Mouse (Mus musculus) cerebellum, adult 11-12 months (tissue): ENCODE results near the gene Gm3625.
A peak's percentile ranks its signal among the peaks of the same experiment; 100 is the strongest.

ENCODE experiments used
- DNase-seq: peaks from one replicate; pipeline ENCODE4 v3.0.0; 2022

The Gm3625 gene

DNA sequence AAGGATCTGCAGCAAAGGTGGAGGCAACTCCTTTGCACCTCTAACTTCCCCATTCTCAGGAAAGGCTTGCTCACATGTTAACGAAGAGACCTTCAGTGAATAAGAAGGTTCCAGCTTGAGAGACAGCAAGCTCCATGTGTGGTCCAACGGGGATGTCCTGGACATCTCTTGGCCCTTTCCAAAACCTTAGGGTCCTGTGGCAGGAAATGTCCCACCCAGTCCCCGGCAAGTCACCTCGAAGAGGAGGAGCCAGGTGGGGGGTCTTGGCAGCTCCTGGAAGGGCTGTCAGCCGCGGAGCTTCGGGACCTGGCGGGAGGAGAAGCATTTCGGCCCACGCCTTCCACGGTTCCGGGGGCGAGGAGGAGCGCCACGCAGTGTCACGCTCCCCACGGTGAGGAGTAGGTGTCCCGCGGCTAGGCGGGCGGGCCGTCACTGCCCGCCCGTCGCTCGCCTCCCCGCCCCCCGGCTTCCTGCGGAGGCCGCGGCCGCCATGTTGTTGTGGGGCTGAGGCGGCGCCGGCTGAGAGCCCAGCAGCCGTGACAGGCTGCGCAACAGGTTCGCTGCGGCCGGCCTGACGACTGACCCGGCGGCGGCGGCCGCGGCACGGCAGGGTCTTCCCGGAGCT, at the start of gene Gm3625, which contains the start of gene Itsn2:
Gene Gm3625 (minus strand): TSS at position 387 of the 625 bp plus-strand sequence.
Gene Itsn2 (plus strand): TSS at position 98 of the 625 bp plus-strand sequence.
- peak; percentile 70 for DNase-seq

DNA sequence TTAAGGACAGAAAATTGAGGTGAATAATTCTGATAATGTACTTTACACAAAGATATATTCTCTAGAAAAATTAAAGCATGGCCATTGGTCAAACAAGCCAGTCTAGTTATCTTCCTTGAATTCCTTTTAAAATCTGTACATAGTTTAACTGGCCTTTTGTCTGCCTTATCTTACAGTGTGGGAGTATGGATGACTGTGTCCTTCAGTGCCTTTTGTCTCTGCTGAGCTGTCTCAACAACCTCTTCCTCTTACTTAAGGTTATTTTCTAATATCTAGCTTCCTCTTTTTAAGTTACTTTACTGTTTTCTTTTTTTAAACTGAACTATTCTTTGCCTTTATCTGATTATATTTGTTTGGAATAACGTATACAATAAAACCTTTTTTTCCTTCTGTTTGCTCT, 48.0 kb upstream of the Gm3625 start:
- DNase-seq: no peak

DNA sequence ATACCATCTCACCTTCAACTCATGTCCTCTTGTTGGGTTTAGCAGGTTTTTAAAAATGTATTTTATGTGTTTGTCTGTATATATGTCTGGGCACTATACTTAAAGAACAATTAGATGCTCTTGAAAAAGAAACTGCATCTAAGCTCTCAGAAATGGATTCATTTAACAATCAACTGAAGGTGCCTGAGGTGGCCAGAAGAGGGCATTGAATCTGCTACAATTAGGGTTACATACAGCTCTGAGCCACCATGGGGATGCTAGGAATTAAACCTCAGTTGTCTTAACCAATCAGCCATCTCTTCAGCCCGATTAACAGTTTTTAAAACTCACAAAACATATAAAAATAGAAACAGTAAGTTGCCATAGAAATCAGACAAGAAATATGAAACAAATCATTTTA, 45.7 kb upstream of the Gm3625 start:
- no peak for DNase-seq

DNA sequence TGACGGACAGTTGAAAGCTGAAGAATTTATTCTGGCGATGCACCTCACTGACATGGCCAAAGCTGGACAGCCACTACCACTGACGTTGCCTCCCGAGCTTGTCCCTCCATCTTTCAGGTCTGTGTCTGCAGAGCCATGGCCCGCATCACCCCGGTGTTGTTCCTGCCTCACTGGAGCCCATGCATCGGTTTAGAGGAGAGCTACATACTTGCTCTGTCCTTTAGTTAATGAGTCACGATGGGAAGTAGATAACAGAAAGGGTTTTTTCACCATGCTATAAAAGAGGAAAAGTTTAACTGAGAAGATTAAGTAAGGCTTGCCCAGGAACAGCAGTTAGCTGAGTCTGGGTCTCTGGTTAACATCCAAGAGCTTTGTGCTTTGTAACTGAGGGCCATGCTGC, 40.2 kb upstream of the Gm3625 start:
- no peak for DNase-seq

DNA sequence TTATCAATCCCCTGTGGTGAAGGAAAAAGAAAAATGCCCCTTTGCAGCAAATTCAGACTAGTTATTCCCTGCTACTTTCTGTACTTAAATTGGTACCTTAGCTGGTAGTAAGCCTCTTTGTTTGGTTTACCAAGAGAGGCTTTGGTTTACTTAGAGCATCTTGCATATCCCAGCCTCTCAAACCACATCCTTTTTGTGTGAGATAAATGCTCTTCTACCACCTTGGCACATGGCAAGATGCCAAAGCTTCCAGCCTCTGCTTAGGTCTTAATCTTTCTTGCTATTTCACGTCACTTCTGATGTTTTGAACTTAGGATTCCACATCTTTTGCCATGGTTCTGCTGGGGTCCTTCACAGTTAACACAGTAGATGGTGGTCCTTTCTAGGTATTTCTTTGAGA, 31.5 kb upstream of the Gm3625 start:
- no peak for DNase-seq

DNA sequence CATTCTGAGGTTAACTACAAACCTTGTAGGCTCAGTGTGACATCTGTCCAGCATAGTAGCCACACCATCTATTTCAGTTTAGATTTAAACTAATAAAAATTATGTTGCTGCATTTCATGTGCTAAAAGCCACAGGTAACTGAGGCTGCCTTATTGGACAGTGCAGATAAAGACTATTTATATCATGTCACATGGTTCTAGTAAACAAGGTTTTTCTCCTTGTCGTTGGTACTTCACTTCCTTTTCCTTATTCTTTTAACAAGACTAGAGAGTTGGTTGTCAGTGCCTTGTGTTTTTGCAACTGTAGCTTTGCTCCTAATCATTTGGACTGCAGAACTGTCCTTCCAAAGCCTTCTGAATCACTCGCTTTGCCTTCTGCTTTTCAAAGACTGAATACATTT, 22.0 kb upstream of the Gm3625 start:
- DNase-seq: no peak

DNA sequence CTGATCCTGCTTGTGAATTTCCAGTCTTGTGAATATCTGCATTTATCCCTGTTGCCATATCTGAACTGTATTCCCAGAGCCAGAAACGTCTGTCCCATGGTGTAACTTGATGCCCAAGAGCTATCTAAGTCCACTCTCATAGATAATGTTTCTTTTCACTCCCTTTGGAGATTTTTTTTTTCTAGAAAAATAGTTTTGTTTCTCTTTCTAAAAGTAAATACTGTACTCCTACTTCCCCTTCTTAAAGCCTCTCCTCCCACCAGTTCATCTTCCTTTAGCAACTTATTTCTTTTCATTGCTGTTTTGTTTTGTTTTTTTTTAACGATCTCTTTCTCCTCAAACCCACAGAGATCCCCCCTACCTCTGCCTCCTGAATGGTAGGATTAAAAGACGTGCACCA, 13.9 kb upstream of the Gm3625 start:
- no peak for DNase-seq

DNA sequence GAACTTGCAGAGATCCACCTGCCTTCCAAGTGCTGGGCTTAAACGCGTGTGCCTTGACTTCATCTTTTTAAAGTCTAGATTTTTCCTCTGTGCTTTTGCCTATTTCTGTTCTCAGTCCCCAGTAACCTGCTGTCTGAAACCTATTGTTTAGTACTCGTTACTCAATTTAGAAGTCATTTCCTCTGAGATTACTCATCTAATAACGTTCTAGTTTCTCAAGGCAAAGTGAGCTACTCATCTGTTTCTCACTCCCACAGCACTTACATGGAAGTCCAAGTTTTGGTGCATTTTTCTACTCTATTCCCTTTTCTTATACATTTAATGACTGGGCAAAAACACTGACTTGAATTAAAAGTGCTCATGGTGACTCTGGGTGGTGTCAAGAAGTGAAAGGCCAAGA, 7.0 kb upstream of the Gm3625 start:
- DNase-seq: no peak

DNA sequence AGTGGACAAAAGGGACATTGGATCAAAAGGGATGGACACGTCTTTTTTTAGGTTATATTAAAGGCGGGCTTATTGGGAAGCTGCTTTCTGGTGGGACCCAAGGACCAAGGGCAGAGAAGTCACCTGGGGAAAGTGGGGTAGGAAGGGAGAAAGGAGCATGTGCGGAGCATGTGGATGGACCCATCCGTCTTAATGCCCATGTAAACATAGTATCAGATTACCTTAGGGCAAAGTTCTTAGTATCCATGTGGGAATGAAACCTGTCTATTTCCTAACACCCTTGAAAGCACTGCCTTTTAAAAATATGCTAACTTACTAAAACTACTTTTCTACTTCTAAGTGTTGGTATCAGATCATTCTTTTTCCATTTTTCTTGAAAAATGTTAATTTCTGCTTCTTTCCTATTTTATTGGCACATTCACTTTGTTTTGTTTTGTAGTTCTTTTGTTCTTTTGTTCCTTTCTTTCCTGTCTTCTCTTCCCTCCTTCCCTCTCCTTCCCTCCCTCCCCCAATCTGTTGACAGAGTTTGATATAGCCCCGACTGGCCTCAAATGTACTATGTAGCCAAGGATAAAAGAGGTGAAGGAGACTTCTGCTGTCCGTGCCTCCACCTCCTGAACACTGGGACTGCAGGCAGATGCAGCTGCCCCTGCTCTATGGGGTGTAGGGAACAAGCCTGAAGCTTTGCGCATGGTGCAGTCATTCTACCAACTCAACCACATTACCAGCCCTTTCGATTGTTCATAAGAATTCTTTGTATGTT, 6.1 kb upstream of the Gm3625 start:
- no peak for DNase-seq

DNA sequence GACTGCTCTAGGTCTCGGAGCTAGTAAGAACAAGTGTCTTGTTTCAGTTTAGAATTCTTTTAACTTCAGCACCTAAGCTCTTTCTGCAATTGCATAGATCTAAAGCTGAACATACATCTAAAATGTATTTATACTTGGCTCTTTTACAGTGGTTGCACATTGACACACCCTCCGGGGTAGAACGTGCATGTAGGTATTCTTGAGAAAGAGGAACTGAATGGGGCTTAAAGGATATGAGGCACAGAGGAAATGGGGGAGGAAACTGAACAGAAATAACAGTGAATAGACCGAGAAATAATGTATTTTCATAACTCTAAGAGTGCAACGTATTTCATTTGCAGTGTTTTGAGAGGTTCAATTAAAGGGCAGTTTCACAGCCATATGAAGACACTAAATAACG, 2.3 kb upstream of the Gm3625 start:
- no peak for DNase-seq

DNA sequence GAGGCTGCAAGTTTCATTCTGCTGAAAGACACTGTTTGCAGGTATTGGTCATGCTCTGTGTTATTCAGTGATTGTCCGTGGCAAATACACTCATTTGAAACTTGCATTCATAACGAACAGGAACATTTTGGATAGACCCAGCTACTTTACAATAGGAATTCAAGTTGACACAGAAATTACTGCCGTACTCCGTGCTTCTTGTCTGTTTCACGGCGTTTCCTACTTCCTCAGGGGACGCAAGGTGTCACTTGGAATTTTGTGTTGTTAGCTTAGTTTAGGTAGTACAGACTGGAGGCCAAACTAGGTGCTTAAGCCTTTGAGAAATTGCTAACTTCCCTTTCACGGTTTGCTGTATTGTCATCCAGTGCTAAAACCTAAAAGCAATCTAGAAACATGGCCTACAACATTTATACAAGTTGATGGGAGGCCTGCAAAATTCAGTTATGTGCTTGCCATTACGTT, 1.2 kb upstream of the Gm3625 start:
- DNase-seq: no peak

DNA sequence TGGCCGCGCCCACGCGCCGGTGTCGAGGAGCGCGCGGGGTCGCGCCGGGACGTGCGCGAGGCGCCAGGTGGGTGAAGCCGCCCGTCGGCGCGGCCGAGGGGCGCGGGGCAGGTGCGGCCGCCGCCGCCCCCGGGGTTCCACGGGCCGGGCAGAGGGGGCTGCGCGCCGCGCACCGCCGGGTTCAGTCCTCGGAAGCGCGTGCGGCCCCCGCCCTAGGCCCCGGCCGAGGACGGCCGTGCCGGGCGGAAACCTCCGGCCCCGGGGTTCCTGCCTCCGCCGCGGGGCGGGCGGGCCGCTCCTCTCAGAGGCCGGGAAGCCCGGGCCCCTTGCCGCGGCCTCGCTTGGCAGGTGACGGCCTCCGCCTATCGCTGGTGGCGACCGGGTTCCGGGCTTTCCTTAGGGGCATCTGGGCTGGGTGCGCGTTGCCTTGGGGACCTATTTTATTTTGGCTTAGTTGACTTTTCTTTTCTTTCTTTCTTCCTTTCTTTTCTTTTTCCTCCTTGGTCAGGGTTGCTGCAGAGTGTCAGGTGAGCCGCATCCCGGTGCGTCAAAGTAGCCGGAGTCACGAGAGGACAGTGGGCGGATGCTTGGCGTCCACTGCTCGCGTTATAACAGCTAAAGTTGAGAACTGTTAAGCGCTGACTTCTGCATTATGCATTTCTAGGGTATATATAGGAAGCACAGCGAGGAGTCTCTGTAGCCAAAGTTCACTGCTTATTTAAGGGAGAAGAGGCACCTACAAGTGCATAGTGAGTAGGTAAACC, 621 bp upstream of the Gm3625 start:
- DNase-seq: peak; percentile 32

DNA sequence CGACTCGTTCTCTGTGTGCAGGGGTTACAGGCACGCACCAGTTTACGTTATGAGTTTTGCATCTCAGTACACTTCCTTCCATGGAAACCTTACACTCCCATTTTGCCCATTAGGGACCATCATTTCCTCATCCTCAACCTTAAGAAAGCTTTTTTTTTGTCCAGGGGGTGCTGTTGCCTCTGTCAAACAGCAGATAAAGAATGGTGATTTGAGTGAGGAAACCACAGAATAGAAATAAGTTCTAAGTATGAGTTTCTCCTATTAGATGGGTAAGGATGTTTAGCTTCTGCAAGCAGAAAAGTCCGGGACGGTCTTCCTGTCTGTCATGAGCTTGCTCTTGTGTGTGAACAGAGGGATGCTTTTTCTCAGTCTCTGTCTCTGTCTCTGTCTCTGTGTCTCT, 702 bp downstream of the Gm3625 start:
- no peak for DNase-seq

DNA sequence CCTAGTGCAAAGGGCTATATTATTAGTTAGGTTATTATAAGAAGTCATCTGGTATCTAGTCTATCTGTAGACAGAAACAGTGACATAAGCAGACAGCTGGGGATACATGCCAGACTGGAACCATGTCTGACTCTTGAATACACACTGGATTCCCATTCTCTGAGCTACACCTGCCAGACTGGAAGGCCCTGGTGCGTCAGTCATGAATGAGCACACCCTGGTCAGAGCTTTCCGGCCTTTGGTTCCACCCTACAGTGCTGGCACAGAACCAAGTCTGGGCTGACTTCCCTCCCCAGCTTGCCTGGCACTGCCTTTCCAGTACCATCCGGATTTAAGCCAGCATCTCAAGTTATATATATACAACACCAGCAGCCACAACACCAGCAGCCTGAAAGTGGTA, 4.1 kb downstream of the Gm3625 start:
- peak; percentile 46 for DNase-seq

DNA sequence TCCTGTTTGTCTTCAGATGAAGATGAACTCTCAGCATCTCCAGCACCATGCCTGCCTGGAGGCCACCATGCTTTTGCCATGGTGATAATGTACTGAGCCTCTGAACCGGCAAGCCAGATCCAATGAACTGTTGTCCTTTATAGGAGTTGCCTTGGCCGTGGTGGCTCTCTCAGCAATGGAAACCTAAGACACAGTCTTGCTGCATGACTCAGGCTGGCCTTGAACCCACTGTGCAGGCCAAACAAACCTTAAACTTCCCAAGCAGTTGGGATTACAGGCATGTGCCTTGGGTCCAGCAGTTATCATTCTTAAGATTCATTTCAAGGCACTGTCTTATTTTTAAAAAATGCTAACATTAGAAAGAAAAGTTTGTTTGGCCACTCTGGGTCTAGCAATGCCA, 4.9 kb downstream of the Gm3625 start:
- no peak for DNase-seq

DNA sequence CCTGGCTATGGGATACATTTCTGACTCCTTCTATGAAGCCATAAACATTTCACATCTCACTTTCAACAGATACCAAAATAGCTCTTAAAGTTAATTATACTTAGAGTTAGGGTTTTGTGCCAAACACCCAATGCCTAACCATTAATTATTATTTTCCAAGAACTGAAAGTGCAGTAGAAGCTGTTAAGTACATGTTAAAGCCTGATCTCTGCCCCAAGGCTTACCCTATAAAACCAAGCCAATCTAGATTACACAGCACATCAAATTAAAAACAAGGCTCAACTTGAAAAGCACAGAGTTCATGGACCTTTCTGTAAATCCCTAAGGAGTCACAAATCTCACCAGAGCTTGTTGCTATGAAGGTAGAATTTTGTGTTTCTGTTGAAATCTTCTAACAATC, 10.4 kb downstream of the Gm3625 start:
- DNase-seq: no peak

DNA sequence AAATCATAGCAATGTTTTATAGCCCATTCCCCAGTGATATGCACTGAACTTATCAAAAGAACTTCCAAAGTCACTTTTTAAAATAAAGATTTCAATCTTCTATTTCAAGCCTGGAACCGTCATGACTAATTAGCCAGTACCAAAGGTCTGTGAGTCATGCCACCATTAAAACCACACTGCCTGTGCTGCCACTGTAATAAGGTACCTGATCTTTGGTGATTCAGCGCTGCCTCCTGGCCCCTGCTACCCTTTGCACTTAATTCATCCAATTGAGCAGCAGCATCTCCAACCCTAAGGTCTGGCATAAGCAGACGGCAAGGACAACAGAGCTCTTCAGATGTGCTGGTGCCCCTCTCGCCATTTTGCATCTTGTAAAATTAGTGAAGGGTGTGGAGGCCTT, 18.7 kb downstream of the Gm3625 start:
- no peak for DNase-seq

DNA sequence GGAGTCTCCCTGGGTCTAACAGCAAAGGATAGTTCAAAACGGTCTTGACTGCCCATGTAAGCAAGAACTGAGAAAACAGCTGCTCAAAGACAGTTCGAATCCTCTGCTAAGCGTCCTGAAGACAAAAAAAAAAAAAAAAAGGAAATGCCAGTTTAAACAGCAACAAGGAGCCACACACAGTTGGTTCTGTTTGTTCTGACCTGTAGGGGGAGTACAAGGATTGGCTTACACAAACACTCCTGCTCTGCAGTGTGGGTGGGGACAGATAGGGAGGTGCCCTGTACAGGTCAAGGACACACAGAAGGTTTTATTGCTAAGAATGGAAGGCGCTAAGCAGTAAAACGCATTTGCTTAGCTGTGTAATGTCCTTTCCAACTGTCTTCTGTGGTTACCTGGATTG, 20.9 kb downstream of the Gm3625 start:
- DNase-seq: no peak

DNA sequence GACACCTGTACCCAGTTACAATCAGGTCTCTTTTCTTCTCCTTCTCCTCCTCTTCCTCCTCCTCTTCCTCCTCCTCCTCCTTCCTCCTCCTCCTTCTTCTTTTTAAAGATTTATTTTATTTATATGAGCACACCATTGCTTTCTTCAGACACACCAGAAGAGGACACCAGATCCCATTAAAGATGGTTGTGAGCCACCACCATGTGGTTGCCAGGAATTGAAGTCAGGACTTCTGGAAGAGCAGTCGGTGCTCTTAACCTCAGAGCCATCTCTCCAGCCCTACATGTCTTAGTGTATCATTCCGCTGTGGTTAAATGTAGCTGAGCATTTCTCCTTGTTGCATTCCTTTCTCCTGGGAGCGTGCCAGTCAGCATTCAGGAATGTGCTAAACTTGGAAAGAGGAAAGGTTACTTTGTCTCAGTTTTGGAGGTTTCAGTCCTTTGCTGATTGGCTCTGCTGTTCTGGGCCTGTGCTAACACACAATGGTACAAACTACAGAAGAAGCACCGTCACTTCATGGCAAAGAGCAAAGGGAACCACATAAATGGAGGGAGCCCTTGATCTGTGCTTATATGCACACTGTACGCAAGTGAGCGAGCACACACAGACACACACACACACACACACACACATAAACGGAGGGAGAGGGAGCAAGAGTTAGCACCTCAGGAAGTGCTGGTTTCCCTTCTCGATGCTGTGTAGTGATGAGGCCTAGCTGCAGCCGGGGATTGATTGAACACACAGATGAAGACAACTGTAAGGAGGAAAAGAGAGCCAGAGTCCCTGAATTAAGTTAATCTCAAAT, 34.0 kb downstream of the Gm3625 start:
- DNase-seq: no peak

DNA sequence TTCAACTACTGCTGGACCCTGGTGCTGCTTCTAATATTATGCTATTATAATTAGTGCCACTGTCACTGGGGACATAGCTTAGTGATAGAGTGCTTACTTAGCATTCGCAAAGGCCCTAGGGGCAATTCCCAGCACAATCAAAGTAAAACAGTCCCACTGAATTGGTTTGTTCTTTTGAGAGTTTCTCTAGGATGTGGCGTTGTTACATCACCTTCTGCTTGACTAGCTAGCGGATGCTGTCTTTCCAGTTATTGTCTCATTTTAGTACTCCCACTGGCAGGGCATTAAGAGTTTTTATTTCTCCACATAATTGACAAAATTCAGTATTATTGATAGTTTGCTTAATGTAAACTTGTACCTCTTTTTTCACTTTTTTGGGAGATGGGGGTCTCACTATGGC, 34.7 kb downstream of the Gm3625 start:
- DNase-seq: no peak

DNA sequence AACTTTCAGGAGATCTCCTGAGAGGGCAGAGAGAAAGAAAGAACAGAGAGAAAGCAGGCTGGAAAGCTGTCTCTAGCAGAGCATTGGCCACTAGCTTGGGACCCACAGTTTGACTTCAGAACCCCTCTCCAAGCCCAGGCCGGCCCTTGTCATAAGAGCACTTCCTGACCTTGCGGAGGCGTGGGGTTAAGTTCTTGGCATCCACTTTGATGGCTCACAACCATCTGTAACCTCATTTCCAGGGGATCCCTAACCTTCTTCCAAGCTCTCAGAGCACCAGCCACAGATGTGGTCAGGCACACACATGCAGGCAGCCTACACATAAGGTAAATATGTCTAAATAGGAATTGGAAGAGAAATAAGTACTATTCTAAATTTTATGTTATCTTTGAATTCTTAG, 35.3 kb downstream of the Gm3625 start:
- no peak for DNase-seq

DNA sequence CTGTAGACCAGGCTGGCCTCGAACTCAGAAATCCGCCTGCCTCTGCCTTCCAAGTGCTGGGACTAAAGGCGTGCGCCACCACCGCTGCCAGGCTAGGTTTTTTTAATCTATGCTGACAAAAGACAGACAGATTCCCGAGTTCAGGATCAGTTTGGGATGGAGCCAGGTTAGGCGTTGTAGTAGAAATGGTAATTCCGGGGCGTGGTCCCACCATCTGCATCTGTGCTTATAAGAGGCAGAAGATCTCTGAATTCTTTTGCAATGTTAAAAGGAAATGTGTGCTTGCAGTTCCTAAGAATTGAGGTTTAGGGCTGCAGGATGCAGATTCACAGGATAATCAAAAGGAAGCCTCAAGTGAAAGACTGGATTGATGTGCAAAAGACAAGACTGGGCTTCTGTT, 35.8 kb downstream of the Gm3625 start:
- no peak for DNase-seq

DNA sequence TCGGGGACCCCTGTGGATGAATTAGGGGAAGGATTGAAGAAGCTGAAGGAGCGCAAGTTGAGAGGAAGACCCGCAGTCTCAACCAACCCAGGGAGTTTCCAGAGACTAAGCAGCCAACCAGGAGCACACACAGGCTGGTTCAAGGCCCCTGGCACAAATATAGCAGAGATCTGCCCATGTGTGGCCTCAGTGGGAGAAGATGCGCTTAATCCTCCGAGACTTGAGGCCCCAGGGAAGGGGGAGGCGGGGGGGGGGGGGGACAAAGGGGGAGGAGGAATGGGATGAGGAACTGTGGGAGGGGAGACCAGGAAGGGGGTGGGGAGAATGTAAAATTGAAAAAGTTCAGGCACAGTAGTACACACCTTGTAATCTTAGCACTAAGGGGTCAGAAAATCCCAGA, 37.3 kb downstream of the Gm3625 start:
- DNase-seq: no peak
